Mouse (Mus musculus) retina, postnatal 1 day (tissue): Measurements from ENCODE around the gene Actr8.

Experiments used
- DNase-seq: peaks from one replicate; pipeline ENCODE4 v3.0.0-alpha.2; 2012

Actr8 gene

DNA sequence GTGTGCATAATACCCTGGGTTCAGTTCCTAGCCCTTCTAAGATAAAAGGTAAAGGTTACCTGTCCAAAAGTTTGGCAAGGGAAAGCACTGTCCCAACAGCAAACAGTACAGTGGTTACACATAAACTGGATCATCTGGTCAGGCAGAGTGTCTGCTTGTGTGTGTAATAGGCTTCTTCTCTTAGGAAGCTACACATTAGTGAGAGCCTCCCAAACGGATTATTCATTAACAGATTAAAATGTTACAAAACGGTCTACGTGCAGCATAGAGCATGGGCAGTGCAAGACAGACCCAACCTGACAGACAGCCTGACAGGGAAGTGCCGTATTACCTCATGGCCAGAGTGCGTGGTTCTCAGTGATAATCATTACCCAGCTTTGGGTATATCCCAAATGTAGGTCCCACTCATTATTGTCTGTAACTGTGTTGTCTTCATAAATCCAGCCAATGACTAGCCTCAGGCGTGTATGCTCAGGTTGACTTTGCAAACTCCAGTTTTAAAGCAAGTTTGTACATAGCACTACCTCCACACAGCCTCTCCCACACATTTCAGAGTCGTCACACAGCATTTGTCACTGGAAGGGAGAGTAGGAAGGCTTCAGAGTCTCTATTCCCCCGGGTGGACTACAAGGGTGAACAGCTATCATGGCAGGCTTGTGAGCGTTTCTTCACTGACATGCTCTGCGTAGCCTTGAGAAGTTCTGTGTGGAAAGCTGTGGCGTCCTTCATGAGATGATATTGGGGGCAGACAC, 18.0 kb downstream of the Actr8 start:
- no peak for DNase-seq

DNA sequence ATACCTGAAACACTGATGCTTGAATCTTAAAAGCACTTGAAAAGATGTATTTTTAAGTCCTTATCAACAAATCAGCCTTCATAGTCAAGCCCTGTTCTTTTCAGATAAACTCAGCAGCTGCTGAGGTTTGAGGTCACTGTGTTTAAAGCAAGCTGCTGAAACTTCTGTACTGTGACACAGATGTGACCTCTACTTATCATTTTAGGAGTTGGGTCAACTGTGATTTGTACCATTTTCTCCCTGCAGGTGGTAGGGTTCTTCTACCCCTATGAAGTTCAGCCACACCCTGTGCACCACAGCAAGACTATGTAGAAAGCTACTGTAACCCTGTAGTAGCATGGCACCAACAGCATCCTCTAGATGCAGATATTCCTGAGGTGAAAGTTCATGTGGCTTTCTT, 19.2 kb downstream of the Actr8 start:
- no peak for DNase-seq

DNA sequence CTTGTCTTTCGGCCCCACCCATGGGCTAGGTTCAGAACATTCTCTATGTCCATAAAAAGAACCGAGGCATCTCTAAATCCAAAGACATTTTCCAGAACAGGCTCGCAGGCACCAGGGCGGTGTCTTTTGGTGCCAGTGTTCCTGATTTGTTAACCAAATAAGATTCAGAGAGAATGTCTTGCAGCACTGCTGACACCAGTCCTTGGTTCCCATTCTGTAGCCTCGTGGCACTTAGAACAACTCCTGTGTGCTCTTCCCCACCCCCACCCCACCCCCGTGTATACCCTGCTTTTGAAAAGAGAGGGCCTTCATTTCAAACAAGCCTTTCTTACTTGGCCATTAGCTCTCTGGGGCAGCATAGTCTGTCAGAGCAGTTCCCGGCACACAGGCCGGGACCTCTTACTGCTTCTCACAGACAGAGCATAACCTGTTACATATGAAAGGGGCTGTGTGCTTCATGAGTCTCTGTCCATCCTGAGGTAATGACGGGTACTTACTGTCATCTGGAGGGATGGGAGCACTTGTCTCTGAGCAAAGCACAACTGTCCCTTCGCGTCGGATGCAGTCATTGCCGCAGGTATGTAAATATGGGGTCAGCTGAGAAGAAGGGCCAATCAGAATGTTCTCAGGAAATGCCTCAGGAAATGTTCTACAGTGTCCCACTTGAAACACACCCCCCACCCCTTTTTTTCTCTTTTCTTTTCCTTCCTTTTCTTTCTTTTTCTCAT, 20.8 kb downstream of the Actr8 start:
- no peak for DNase-seq

DNA sequence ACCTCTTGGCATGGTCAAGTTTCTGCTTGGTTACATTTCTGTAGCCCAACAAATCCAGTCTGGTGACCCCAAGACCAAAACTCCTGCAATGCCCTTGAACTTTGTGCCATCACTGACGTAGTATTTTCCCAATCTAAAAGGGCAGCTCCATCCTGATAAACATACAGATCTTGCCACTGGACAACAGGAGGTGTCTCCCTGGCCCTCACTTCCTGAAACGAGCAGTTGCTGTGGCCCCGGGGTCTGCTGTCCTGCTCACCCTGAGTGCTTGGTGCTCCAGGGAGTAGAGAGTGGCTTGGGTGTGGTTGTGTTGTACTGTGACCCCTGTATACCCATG, 21.3 kb downstream of the Actr8 start:
- DNase-seq, result no peak

DNA sequence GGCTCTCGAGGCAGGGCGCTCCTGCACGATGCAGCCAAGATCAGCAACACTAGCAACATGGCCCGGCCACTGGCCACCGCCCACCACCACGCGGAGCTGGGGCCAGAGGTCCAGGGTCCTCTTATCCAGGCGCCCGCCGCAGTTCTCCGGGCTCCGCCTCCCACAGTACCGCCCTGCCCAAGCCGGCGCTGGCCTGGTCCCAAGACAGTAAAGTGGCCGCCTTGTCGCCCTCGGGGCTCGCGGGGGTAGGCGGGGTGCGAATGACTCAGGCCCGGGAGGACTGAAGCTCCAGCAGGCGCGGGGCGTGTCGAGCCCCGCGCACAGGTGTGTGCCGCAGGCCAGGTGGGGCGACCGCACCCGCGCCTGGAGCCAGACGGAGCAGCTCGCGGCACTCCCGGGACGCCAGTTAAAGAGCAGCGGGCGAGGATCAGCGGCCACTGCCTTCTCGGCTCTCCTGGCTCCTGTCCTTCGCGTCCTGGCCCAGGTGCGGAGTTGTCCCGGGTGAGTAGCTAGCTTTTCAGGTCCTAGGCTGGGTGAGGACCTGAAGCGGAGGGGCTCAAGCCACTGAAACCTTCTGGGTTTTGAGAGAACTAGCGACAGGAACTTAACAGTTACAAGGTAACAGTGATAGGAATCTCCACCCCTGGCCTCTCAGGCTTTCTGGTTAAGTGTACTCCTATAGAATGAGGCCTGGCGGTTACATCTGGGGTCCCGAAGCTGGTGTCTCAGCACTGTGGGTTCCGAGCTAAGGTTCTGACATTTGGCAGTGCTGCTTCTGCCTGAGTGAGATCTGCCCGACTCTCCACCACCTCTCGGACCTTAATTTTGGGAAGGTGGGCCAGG, 30.8 kb downstream of the Actr8 start, which contains the start of the genes Il17rb and Chdh:
Gene Il17rb (minus strand): TSS at position 164 of the 843 bp plus-strand sequence.
Gene Chdh (plus strand): TSS at position 291 of the 843 bp plus-strand sequence.
- peak; percentile 74 for DNase-seq

DNA sequence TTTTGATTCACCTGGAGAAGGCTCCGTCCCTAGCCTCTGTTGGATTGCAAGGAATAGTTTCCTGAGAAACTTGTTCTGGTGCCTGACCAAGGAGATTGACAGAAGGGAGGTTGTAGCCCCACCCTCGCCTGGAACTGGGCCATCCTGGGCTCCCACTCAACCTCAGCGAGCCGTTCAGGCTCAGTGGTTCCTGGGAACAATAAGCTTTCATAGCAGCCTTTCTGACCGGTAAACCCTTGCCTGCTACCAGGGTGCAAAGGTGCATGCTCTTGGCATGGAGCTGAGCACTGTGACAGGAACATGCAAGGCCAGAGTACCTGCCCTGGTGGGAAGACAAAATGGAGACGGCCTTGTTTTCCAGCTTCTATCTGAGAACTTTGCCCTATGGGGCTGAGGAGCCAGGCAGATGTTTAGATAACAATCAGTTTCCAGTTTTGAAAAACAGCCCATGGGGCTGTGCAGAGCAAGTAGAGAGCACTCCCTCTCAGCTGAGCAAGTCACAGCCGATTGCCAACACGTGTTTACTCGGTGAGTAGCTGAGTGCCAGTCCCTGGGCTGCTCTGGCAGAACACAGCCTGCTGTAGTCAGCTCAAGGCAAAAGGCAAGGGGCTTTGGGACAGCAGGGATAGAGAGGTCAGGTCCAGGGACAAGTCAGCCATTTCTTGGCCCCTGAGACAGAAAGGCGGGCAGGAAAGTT, 31.9 kb downstream of the Actr8 start:
- DNase-seq, result no peak

DNA sequence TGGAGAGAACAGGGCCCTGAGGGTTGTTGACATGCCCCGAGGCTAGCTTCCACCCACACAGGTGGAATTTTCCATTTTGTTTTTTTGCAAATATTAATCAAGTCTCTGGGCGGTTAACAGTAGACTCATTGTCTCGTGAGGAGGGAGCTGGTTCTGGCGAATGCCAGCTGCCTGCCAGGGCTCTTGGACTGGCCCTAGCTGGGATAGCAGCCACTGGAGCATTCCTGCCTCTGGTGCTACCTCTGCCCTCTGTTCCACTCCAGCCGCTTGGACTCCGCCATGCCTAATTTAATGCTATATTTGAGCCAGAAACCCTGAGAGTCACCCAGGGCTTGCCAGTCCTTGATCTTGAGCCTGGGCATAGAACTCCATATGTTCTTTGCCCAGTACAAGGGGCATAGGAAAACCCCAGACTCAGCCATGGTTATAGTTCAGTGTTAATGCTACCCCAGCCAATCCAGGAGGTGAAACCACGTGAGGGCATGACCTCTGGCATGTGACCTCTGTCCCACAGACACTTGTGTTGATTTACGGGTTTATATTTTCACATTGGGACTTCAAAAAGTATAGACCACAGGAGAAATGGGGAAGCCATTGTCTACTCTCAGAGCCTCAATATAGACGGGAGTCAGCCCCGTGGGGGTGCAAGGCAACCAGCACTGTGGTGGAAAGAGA, 33.9 kb downstream of the Actr8 start:
- no peak for DNase-seq

DNA sequence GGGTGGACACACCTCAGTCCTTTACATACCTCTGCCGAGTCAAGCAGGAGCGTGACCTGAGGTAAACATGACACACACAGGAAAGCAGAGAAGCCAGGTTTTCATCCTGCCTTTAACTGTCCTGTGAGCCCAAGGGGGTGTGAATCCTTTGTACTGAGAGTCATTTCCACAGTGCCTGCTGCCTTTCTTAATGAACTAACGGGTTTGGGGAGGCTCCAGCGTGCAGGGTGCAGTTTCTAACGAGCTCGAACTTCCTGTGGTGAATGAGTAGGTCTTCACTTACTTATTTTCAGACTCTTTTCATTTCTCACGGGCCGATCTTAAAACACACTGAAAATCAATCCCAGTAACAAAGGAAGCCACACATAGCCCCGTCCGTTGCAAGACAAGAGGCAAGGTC, 36.4 kb downstream of the Actr8 start:
- no peak for DNase-seq

DNA sequence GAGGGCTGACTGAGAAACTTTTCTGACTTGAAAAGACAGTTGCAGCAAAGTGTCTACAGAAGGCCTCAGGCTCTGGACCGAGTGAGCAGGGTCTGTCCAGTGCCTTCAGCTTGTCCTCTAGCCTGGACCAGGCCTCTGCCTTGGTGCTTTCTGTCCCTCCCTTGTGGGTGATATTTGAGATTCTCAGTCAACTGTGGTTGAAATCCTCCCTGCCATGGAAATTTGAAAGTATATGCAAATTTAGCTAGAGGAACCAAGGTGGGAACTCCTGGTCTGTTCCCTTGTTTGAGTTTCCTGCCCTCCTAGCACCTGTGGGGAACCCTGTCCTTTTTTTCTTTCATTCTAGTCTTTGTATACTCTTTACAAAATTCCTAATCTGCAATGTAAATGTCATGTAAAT, 36.9 kb downstream of the Actr8 start:
- DNase-seq, result no peak

DNA sequence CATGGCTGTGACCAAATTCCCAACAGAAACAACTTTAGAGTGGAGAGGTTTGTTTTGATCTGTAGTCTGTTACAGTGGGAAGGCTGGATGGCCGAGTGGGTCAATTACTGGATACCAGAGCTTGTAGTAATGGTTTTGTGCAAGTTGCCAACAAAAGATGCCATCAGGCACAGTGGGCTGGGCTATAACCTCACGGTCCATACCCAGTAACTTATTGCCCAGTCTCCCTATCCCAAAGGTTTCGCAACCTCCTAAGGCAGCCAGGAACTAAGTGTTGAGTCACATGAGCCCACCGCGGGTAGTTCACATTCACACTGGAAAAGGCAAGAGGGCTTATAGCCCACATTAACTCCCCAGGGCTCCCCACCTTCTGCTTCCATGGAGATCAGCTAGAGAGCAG, 38.5 kb downstream of the Actr8 start:
- DNase-seq, result no peak

DNA sequence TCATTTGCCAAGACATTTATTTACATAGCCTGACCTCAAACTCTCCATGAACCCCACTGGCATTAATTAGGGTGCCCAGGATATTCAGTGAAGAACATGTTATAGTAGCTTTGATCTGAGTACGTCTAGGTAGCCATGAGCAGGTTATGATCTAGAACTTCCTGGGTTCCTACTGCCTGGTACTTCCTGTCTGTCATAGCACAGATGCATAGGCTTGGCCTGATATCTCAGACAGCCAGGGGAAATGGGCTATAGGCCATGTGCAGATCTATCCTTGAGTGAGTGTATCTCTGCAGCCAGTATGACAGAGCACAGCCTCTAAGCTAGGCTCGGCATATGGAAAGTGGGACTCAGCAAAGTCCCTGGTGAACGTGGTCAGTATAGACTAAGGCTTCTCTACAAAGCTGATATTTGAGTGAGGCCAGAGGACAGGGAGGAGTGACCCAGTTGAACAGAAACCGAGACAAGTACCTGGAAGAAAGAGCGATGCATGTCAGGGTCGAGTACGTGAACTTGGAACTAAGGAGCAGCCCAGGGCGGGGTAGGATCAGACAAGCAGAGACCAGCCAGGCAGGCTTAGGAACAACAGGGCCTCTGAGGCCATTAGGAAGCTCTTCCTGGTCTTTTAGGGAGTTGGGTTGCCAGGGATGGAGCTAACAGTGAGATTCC, 39.8 kb downstream of the Actr8 start:
- no peak for DNase-seq

DNA sequence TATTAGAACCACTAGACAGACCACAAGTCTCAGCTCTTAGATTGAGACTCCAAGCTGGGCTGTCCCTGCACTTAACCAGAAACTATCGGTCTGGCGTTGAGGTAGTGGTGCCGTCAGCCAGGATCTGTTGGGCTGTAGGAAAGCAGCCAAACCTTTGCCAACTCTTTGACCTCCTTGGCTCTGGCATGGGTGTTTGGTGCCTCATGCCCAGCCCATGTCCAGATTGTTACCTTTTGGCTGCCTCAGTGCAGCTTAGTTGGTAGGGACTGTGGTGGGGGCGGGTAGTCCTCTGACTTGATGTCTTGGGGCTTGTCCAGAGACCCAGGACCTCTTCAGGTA, 40.3 kb downstream of the Actr8 start:
- no peak for DNase-seq

DNA sequence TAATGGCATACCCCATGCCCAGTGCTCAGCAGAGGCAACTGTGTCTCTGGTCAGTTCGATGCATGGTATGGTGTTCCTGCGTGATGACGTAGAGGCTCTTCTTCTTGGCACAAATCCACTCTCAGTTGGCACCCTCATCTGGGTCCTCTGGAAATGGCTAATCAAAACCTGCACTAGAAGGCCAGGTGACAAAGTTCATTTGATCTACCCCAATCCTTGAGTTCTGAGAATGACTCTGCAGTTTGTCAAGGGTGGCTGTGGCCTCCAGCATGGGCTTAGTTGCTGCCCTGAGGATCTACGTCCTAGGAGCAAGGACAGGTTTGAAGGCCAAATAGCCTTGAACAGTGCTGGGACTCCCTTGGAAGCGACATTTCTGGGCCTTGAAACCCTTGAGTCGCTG, 40.7 kb downstream of the Actr8 start:
- no peak for DNase-seq

DNA sequence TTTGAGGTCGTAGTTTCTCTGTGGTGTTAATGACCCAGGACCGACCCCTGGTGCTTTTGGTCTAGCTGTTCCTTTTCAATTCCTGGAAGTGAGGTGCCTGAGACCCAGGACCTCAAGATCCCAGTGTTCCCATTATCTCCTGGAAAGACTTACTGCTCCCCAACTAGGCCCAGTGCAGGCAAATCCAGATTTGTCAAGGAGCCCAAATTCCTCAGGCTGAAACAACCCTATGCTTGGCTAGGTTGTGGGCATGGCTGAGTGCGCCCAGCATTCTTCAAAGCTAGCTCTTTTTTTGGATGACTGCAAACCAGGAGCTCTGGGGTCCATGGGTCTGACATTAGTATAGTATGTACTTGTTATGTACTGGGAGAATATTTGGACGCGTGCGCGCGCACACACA, 41.2 kb downstream of the Actr8 start:
- no peak for DNase-seq

DNA sequence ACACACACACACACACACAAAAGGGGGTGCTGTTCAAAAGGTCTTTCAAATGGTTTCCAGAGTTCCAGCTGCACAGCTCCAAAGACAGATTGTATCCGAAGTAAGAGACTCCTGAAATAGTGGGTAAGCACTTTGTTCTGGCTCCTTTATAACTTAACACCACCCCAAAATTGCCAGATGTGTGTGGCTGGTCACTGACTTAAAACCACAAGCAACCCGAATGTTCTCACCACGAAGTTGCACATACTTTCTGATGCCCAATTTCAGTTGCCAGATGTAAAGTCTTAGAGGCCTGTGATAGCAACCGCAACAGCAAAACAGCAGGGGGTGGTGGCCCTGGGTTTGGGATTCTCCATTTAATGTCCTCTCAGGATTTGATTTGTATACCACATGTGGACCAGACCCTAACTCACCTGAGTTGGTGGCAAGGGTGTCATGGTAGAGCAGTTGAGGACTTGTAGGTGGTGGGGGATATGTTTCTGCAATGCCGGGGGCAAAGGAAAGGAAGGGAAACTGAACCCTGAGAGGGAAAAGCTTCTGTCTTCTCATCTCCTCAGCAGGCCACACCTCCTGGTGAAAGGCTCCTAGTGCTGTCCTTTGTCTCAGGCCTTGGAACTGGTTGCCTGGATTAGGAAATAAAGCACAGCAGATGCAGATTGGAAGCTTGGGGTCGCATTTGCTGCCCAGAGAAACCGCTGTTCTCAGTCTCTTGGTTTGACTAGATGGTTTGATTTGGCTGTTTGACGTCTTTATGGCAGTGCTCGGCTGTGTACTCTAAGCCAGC, 41.8 kb downstream of the Actr8 start:
- DNase-seq, result no peak

DNA sequence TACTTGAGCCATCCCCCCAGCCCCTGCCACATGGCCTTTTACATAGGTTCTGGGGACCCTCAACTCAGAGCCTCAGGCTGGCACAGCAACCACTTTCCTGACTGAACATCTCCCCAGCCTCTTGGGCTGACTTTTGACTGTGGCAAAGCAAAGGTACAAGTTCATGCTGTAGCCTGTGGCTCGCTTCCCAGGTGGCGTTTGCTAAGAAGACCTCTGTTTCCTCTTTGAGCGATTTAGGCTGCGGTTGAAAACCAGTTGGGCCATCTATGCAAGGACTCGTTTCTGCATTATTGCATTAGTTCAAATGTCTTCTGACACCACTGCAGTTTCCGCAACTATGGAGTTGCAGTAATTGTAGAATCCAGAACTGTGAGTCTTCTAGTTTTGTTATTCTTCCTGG, 44.3 kb downstream of the Actr8 start:
- no peak for DNase-seq

DNA sequence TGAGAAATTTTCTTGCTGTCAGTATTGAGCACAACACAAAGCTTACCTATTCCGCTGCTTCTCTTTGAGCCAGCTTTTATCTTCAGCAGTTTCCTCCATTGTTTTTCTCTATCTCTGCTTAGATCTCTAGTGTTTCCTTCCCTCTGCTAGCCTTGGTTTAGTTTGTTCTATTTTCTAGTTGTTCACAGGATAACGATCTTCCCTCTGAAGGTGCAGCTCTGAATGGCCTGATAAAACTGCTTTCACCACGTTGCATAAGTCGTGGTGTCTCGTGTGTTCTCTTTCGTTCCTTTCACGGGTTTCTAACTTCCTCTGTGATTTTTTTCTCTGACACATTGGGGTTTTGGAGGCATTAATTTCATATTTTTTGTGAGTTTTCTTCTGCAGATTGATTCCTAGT, 46.2 kb downstream of the Actr8 start:
- DNase-seq, result no peak

DNA sequence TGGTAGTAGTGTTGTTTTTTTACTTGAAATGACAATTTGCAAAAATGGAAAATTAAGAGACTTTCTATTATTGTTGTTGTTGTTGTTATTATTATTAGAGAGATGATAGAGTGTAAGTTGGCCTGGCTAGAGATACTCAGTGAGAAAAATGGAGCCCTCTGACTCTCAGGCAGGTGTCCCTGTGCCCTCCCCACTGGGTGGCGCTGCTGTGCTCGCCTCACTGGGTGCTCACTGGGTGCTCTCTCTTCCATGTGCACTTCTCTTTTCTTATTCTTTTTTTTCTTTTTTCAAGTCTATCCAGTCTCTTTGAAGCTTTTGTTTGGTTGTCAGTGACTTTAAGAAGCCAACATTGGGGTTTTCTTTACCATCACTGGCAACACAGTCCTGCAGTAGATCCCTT, 49.2 kb downstream of the Actr8 start:
- no peak for DNase-seq

DNA sequence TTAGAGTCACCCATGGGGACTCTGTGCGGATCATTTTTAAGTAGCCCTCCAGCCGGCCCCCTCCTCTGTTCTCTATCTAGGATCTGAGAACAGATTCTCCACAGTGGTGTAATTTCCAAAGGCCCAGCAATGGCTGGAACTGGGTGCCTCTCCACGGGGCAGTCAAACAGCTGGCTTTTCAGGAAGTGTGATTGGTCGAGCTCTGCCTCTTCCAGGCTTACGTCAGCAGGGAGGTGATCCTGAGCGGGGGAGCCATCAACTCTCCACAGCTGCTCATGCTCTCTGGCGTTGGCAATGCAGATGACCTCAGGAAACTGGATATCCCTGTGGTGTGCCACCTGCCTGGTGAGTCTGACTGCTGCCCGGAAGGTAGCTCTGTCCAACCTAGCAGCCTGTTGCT, 55.3 kb downstream of the Actr8 start:
- DNase-seq, result no peak

DNA sequence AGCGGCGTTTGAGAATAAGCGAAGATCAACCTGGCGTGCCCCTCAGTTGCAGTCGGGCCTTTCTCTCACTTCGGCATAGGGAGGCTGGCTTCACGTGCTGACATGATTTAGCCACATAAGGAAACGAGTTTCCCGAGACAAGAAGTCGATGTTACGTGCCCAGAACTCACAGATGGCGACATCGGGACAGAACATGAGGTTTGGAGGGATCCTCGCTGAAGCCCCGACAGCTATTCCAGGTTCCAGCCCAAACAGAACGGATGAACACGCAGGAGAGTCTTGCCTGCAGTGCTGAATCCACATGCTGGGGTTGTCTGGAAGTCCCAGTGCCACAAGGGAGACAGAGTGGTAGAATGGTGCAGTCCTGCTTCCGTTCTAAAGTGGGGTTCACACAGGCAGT, 60.3 kb downstream of the Actr8 start:
- DNase-seq, result no peak

DNA sequence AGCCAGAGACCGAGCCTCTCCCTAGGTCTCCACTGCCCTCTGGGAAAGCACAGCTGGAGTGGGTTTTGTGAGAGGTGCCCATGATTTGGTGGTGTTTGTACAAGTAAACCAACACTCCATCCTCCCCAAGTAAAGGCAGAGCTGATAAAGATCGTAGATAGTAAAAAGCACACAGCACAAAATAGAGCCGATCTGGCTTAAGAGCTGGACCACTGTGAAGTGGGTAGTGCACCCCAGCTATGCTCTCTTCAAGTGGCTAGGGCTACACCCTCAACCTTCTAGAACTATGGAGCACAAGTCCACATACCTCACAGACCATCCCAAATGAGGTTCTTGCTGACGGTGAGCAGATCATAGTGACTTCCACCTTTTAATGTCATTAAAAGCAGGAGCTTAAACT, 61.3 kb downstream of the Actr8 start:
- DNase-seq, result no peak
